Mouse (Mus musculus) thymus, postnatal 36 days (tissue): ENCODE results near the gene Sars2.

Source experiments
- DNase-seq, 2 experiments: peaks; one replicate each; pipeline ENCODE4 v3.0.0; 2022; ENCODE audit warnings: mixed read lengths in 2 of 2

Gene Sars2

DNA sequence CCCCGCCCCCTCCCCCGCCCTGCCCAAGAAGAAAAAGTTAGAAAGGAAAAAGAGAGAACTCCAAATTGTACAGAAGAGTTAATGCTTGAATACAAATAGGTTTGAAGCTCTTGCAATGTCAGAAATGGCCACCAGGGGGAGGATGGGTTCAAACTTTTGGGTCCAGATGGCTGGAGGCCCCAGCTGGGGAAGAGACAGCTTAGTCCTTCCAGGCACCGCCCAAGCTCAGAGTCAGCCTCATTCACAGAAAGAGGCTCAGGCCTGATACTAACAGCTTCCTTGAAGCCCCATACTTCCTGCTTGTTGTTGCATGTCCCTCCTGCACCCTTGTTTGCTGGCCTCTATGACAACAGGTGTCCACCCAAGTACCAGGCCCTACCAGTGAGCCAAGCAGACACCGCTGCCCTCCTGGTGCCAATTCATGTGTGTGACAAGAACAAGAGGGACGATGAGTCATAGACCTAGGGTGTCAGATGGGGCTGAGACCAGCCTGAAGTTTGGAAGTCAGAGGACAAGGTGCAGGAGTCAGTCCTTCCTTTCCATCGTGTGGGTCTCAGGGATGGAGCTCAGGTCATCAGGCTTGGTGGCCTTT lies 38.4 kb downstream of the Sars2 start:
- peak; percentile 90 to 91 for DNase-seq

DNA sequence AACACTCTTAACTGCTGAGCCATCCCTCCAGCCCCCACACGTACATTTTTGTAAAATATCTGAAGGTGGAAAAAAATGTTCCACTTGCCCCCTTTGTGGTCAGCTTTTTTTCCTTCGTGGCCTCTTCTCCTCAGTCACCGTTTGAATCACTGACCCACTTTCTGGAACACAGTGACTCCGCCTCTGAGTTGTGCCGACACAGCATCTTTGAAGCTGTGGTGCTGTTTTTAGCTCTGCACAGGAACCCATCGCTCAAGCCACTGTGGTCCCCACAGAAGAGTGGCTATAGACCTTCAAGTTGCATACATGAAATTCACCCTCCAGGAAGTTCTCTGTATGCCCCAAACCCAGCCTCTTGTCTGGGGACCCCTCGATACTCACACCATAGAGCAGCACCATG lies 39.1 kb downstream of the Sars2 start:
- peak in 1 of 2 experiments; percentile 82 for DNase-seq

- peak; percentile 83 to 91 for DNase-seq
These were observed 39.5 kb downstream of the Sars2 start for GRCm38 (mm10) chr7:28781261-28781663.

DNA sequence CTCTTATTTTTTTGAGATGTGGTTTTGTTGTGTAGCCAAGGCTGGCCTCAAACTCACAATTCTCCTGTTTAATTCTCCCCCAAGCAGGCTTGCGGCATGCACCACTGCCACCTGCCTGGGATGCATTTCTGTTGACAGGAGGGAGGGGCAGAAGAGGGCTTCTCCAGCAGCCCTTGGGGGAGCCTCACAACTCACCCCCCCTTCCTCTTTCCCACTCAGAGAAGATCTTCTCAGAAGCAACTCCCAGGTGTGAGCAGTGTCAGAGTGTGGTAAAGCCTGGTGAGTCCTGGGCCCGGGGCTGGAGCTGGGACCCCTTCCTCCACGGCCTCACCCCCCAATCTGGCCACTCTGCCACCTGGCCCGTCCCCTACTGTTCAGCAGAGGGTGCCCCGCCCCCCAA lies 43.4 kb downstream of the Sars2 start:
- DNase-seq: peak; percentile 47 to 73

GRCm38 (mm10) chr7:28787884-28788283 lies 46.1 kb downstream of the Sars2 start:
- DNase-seq: no peak

DNA sequence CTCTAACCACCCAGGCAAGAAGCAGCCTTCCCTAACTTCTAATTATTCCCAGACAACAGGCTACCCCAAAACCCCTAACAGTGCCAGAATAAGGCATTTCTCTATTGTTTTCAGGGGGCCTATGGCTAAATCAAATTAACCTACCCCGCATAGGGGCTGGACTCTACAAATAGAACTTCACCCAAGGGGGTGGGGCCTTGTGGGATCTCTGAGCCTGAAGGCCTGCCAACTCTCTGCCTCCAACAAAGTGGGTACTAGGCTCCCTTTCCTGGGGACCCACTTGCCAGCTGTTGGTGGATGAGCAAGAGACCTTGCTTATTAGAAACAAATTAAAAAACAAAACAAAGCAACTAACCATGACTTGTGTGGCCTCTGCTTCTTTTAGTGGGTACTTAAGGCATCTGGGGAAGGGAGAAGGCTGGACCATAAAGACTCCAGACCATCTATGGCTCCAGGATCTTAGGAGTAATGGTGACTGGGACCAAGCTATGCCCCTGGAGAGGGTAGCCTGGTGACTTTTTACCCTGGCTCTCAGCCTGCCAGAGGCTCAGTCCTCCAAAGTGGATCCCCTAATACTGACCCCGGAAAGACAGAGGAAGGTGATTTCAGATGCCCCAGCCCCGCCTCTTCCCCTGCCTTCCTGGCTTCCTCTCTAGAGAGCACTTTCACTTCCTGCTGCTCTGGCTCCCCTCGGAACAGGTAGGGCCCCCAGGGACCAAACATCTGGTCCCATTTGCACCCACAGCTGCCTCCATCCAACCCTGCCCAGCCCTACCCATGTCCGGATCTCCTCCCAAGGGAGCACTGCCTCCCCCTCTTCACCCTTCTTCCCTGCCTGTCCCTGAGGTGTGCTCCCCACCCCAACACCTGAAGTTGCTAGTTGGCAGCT lies 46.8 kb downstream of the Sars2 start, which contains the start of gene Rinl:
Gene Rinl (plus strand): TSS at position 663 of the 889 bp plus-strand sequence.
- DNase-seq: peak; percentile 74 to 84

DNA sequence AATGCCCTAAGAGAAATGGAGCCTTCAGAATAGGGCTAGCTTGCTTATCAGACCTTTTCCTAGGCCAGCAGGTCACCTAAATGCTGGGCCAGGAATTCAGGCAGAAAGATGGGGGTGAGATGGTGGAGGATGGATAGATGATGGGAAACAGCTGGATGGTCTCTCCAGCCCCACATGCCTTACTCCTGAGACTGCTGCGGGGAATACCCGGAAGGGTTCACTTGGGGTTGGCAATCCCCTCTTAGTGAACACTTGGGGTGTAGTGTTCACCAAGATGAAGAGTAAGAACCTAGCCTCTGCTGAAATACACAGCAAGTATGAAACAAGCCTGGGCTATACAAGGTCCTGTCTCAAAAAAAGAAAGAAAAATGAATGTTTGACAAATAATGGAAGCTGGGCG lies 47.4 kb downstream of the Sars2 start:
- no peak for DNase-seq

DNA sequence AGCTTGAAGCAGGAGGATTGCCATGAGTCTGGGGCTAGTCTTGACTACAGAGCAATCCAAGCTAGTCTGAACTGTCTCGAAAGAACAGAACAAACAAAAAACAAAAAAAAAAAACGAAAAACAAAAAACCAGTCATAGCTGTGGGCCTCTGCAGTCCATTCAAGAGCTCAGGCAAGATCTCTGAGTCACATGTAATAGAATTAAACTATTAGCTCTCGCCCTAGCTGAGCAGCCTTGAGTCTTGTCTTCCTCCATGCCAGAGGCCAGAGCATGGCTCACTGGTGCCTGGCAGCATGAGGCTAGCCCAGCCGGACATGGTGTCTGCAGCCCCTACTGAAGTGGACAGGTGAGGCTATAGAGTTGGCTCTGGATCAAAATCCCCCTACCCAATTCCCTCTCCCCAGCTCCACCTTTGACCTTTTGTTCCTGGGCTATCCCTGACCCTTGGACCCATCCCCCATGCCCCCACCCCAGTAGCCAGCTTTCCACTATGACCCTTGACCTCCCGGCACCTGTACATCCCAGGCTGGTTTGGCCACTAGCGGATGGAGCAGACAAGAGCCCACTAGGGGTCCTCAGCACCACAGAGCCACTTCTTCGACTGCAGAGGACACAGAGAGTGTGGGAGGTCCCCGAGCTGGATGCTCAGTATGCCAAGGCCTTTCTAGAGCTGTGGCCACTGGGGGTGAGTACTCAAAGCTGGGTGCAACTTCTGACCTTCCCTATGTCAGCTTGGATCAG lies 48.4 kb downstream of the Sars2 start:
- DNase-seq: peak in 1 of 2 experiments; percentile 48

DNA sequence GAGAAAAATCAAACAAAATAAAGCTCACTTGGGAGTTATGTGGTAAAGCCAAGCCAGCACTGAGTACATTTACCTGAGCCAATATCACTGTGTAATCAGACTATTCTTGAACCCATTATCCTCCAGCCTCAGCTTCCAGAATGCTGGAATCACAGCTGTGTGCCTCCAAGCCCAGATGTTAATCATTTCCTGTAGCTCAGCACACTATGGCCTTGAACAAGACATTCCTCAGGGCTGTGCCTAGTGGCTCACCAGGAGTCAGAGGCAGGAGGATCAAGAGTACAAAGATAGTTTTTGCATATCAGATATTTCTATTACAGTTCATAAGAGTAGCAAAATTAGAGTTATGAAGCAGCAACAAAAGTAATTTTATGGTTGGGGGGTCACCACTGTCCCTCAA lies 49.9 kb downstream of the Sars2 start:
- DNase-seq: no peak

DNA sequence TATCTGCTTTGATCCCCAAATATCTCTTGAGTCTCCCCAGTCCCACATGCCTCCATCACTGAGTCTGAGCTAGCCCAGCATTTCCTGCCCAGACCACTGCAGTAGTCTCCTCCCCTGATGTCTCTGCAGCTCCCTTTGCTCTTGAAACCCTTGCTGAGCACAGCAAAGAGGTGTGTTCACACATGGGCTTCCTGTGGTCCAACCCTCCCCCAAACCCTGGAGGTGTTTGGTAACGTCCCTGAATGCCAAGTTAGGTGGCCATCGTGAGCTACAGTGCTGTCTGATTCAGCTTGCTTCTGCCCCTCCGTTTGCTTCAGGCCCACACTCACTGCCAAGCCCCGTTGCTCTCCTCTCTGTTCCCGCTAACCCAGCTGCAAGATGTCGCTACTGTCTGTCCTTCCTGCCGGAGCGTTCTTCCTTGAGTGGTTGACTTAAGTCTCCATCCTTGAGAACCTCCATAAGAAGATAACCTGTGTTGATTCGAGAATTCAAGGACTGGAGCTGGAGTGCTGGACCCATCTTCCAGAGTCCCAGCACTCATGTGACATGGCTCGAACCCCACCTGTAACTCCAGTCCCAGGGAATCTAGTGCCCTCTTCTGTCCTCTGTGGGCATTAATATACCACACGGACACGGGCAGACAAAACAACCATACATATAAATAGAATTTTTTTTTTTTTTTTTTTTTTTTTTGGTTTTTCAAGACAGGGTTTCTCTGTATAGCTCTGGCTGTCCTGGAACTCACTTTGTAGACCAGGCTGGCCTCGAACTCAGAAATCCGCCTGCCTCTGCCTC lies 50.8 kb downstream of the Sars2 start:
- DNase-seq: peak; percentile 46 to 57

DNA sequence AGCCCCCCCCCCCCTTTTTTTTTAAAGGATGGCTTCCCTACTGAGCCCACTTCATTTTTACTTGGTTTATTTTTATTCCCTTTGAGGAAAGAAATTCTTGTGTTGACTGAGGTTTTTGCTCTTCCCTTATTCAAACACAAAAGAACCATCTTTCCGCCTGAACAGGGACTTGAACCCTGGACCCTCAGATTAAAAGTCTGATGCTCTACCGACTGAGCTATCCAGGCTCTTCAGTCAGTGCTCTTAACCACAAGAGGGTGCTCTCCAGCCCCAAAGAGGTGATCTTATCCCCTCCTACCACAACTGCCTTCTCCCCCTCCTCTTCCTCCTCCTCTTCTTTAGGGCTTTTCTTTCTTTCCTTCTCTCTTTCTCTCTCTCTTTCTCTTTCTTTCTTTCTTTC lies 52.0 kb downstream of the Sars2 start:
- peak; percentile 42 to 65 for DNase-seq

GRCm38 (mm10) chr7:28794496-28794895 lies 52.7 kb downstream of the Sars2 start:
- DNase-seq: no peak

GRCm38 (mm10) chr7:28795832-28796231 lies 54.0 kb downstream of the Sars2 start:
- DNase-seq: peak in 1 of 2 experiments; percentile 40

DNA sequence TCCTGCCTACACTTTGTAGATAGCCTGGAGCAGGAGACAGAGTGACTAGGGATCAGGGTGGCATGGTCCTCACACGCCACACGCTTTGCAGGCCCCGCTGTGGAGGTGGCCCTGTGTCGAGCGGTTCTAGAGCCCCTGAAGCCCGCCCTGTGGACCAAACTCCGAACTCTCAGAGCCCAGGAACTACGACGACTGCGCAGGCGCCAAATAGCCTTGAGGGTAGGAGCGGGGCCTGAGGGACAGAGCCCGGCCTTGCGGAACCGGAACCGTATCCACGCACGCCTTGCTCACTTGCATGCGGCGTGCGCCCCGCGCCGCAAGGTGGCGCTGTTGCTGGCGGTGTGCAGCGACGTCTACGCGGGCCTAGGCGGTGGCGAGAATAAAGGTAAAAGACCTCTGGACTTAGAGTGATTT lies 54.8 kb downstream of the Sars2 start:
- peak; percentile 75 for DNase-seq

GRCm38 (mm10) chr7:28799994-28800393 lies 58.2 kb downstream of the Sars2 start:
- peak; percentile 31 to 48 for DNase-seq

GRCm38 (mm10) chr7:28801451-28801850 lies 59.7 kb downstream of the Sars2 start:
- DNase-seq: no peak

DNA sequence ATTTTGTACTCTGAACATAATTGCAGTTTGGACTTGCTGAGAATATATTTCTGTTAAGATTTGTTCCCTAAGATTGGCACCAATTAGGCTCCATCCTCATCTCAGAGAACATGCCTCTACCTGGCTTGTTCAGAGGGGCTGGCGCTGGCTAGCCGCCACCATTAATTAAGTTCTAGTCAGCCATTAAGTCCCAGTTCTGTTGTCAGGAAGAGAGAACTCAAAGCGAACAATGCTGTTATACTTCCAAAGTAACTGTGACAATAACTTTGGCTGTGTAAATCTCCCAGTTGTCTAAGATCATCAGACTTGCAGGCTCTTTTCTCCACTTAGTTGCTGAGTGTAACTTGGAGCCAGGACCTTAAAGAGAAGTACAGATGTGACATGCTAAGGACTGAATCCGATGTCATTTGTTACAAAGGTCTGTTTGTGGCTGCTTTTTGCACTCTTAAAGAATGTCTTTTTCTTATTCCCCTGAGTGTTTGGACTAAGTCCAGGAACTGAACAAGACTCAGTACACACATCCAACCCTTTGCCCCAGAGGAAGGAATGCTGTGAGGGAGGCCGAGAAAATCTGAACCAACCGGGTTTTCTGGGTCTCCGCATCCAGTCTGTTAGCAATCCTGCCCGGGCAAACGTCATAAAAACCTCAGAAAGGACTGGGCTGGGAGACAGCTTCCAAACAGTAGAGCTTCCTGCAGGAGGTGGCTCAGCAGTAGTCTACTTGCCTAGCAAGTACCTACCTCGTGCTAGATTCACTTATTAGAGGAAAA lies 60.3 kb downstream of the Sars2 start:
- DNase-seq: no peak

- no peak for DNase-seq
These were observed 61.2 kb downstream of the Sars2 start for GRCm38 (mm10) chr7:28802846-28803588.
